Mouse (Mus musculus): ENCODE measurements around the gene Spns3.

- TF ChIP-seq CTCF (IDR thresholded peaks at IDR 0.05), result no peak
- TF ChIP-seq POLR2A (IDR thresholded peaks at IDR 0.05; ENCODE audit: insufficient read depth, low read depth, low read length), result no peak
- TF ChIP-seq EP300 (IDR thresholded peaks at IDR 0.05; ENCODE audit: insufficient read depth, low read depth, low read length), result no peak
Measured at GRCm38 (mm10) chr11:72502236-72502635, 48.1 kb downstream of the Spns3 start.
